Mouse (Mus musculus) ES-E14 (cell line): ENCODE data around the gene Mtfp1.

Experiments
- CHD2 ChIP-seq: IDR thresholded peaks from 2 replicates; pipeline ENCODE4 v1.6.1; 2014; ENCODE audit warnings: mild to moderate bottlenecking, low read depth, low read length, inconsistent platforms
- HCFC1 ChIP-seq: IDR thresholded peaks from 2 replicates; pipeline ENCODE4 v1.6.1; 2012; ENCODE audit warnings: low read length, inconsistent platforms, borderline replicate concordance; ENCODE audit not compliant: insufficient read depth
- MAFK ChIP-seq: IDR thresholded peaks from 2 replicates; pipeline ENCODE4 v1.6.1; 2014; ENCODE audit warnings: mild to moderate bottlenecking, low read depth, low read length, inconsistent platforms; ENCODE audit not compliant: insufficient read depth
- ZC3H11A ChIP-seq: IDR thresholded peaks from 2 replicates; pipeline ENCODE4 v1.6.1; 2012; ENCODE audit warnings: low read depth, mild to moderate bottlenecking, inconsistent platforms, low read length, borderline replicate concordance
- ZNF384 ChIP-seq: IDR thresholded peaks from 2 replicates; pipeline ENCODE4 v1.6.1; 2012; ENCODE audit warnings: low read depth, low read length, inconsistent platforms

DNA sequence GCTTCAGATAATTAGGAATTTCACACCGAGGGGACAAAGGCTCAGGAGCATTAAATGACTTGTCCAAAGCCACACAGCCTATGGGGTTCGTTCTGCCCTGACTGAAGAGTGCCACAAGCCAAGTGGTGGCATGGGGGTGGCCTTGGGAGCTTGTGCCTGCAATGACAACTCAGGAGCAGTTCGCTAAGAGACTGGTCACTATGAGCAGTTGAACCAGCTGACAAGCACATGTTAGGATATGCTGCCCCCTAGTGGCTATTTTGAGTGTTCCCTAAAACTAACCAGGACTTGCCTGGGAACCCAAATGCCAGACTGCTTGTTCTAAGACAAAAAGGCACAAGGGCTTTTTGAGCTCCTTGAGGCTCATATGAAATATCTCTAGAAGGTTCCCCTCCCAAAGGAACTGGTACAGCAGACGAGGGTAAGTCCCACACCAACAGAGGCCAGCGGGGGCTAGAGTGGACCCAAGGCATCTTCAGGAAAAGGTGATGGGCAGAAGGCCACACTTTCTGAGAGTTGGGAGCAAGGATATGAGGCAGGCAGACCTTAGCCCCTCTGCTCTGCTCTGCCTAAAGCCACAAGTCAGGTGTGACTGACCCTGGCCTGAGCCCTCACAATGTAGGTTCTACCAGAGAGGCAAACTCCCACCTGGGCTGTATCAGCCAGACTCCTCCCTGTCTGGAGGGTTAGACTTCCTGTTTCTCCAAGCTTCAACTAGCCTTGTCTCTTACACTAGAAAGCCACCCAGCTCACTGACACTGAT, 11.7 kb downstream of the Mtfp1 start:
- TF ChIP-seq ZC3H11A (peak; percentile 77; the same call in 1 of the 2 replicates), MAFK (no peak), ZNF384 (no peak), HCFC1 (no peak), CHD2 (no peak)
